Mouse (Mus musculus) myocyte (in vitro differentiated cells): ENCODE measurements around the gene Tnpo3. TPM values are rescaled to one million over a fixed set of nuclear protein-coding genes. Genes with fewer than 3 reads are reported as not detected.

Source experiments
- H3K27me3 ChIP-seq: one replicate; pipeline ENCODE4 v1.6.1; 2011; ENCODE audit not compliant: control insufficient read depth, insufficient read depth, insufficient read length
- H3K36me3 ChIP-seq: one replicate; pipeline ENCODE4 v1.6.1; 2011; ENCODE audit not compliant: control insufficient read depth, insufficient read depth
- H3K4me2 ChIP-seq: one replicate; pipeline ENCODE4 v1.6.1; 2011; ENCODE audit warnings: low read depth, control low read depth
- H3K4me3 ChIP-seq: one replicate; pipeline ENCODE4 v1.5.1; 2011; ENCODE audit warnings: mild to moderate bottlenecking, control low read depth, moderate library complexity
- H3K79me2 ChIP-seq: one replicate; pipeline ENCODE4 v1.6.1; 2011; ENCODE audit not compliant: control insufficient read depth, insufficient read depth
- H3ac ChIP-seq: one replicate; pipeline ENCODE4 v1.6.1; 2011; ENCODE audit not compliant: control insufficient read depth, insufficient read length
- CEBPB ChIP-seq: IDR thresholded peaks from 2 replicates; pipeline ENCODE4 v1.6.1; 2011; ENCODE audit warnings: mild to moderate bottlenecking, moderate library complexity; ENCODE audit not compliant: poor library complexity, insufficient read depth, severe bottlenecking
- E2F4 ChIP-seq: IDR thresholded peaks from one replicate; pipeline ENCODE4 v1.6.1; 2011; ENCODE audit warnings: mild to moderate bottlenecking, control low read depth, moderate library complexity; ENCODE audit not compliant: insufficient read depth
- MAX ChIP-seq: IDR thresholded peaks from one replicate; pipeline ENCODE4 v1.6.1; 2011; ENCODE audit warnings: low read depth, mild to moderate bottlenecking, control low read depth
- MYOD1 ChIP-seq, 3 experiments: IDR thresholded peaks; one replicate each; pipeline ENCODE4 v1.6.1; 2011; ENCODE audit warnings: control low read depth in 2 of 3, low read depth in 2 of 3, mild to moderate bottlenecking in 2 of 3, moderate library complexity in 1 of 3; ENCODE audit not compliant: insufficient read length in 2 of 3, control insufficient read depth in 1 of 3
- MYOG ChIP-seq, 3 experiments: IDR thresholded peaks; one replicate each; pipeline ENCODE4 v1.6.1; 2011; ENCODE audit warnings: control low read depth in 2 of 3, low read depth in 2 of 3, mild to moderate bottlenecking in 2 of 3; ENCODE audit not compliant: insufficient read length in 2 of 3, control insufficient read depth in 1 of 3, insufficient read depth in 1 of 3
- POLR2A ChIP-seq: IDR thresholded peaks from one replicate; pipeline ENCODE4 v1.6.1; 2011; ENCODE audit warnings: low read depth, mild to moderate bottlenecking, control low read depth, moderate library complexity; ENCODE audit not compliant: insufficient read length
- POLR2AphosphoS2 ChIP-seq: IDR thresholded peaks from one replicate; pipeline ENCODE4 v1.6.1; 2011; ENCODE audit warnings: low read depth, control low read depth; ENCODE audit not compliant: insufficient read length
- REST ChIP-seq: IDR thresholded peaks from one replicate; pipeline ENCODE4 v1.6.1; 2011; ENCODE audit warnings: mild to moderate bottlenecking, control low read depth, moderate library complexity; ENCODE audit not compliant: insufficient read depth, insufficient read length
- SRF ChIP-seq: IDR thresholded peaks from one replicate; pipeline ENCODE4 v1.6.1; 2011; ENCODE audit warnings: low read depth; ENCODE audit not compliant: control insufficient read depth, insufficient read length
- TCF12 ChIP-seq: IDR thresholded peaks from one replicate; pipeline ENCODE4 v1.6.1; 2011; ENCODE audit warnings: mild to moderate bottlenecking, control low read depth; ENCODE audit not compliant: poor library complexity, insufficient read depth, severe bottlenecking
- TCF3 ChIP-seq: IDR thresholded peaks from one replicate; pipeline ENCODE4 v1.6.1; 2011; ENCODE audit warnings: low read depth, control low read depth; ENCODE audit not compliant: insufficient read length
- USF1 ChIP-seq: IDR thresholded peaks from one replicate; pipeline ENCODE4 v1.6.1; 2011; ENCODE audit warnings: low read depth, mild to moderate bottlenecking, control low read depth, moderate library complexity
- polyA plus RNA-seq: library from polyadenylated mRNA; unstranded; fragments of >200 nt; fragmentation: generic; extraction: Trizol; gene quantifications from one replicate; pipeline ENCODE4 v1.2.1, GENCODE M21; 2012; ENCODE audit warnings: missing spikeins

Gene Tnpo3
- polyA plus RNA-seq, 1 experiment: 25.6 TPM

DNA sequence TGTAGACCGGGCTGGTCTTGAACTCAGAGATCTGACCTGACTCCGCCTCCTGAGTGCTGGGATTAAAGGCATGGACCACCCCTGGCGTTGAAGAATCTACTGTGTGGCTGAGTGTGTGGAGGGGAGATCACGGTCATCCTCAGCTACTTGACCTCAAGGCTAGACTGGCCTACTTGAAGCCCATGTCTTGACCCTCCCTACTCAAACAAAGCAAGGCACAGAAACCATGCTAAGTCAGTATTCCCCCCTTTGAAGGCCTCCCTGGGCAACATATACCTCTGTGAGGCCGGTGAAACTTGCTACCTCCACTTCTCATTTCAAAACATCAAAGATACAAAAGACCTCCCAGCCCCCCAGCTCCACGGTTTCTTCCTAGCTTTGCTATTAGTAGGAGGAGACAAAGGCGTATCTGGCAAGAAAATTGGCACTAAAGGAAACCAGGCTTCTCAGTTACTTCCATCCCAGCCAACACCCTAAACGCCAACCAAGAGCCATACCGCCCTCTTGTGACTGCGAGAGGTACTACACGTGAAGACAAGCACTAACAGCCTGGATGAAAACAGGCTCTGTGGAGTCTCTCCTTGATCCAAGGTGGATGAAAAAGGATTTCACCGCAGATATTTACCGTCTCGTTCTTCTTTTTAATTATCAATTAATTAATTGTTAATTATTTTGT is 39.9 kb upstream of the Tnpo3 start:
- H3K79me2 ChIP-seq: no peaks in the 10 kb centered on the region
- H3K36me3 ChIP-seq: no peaks in the 10 kb centered on the region
- no peak overlapping the region for H3K4me3 ChIP-seq
- H3K27me3 ChIP-seq: peaks cover 13% of the 10 kb centered on the region
- H3K4me2 ChIP-seq: no peak overlapping the region
- no peak overlapping the region for H3ac ChIP-seq
- TF ChIP-seq E2F4 (no peak), REST (no peak), TCF3 (no peak), CEBPB (no peak), TCF12 (no peak), MYOG (IDR thresholded peaks at IDR 0.05; ENCODE audit: control insufficient read depth in 1 of 3, insufficient read depth in 1 of 3, insufficient read length in 2 of 3, low read depth in 2 of 3) (no peak), MAX (no peak), SRF (no peak), MYOD1 (IDR thresholded peaks at IDR 0.05; ENCODE audit: control insufficient read depth in 1 of 3, insufficient read length in 2 of 3, low read depth in 2 of 3) (no peak), USF1 (no peak), POLR2AphosphoS2 (no peak), POLR2A (no peak)

DNA sequence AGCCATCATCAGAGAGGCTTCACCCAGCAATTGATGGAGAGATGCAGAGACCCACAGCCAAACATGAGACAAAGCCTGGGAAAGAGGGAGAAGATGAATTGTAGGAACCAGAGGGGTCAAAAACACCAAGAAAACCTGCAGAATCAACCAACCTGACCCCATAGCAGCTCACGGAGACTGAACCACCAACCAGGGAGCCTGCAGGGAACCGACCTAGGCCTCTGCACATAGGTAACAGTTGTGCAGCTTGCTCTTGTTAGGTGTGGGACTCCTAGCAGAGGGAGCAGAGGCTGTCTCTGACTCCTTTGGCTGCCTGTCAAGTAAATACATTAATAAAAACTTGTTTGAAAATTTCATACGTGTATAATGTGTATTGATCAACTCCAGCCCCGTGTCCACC is 32.1 kb upstream of the Tnpo3 start:
- no peak for TF ChIP-seq REST
- TF ChIP-seq MYOD1 (IDR thresholded peaks at IDR 0.05; ENCODE audit: control insufficient read depth in 1 of 3, insufficient read length in 2 of 3, low read depth in 2 of 3): no peak
- no peak for TF ChIP-seq CEBPB
- no peak for TF ChIP-seq TCF12
- TF ChIP-seq POLR2A: no peak
- TF ChIP-seq MYOG (IDR thresholded peaks at IDR 0.05; ENCODE audit: control insufficient read depth in 1 of 3, insufficient read depth in 1 of 3, insufficient read length in 2 of 3, low read depth in 2 of 3): no peak
- TF ChIP-seq SRF: no peak
- TF ChIP-seq E2F4: no peak
- no peak for TF ChIP-seq TCF3
- no peak for TF ChIP-seq MAX
- no peak for TF ChIP-seq USF1
- TF ChIP-seq POLR2AphosphoS2: no peak
- Histone ChIP-seq H3K4me2 (no peak overlapping the region), H3K27me3 (peaks cover 17% of the 10 kb centered on the region), H3K4me3 (no peak overlapping the region), H3ac (no peak overlapping the region), H3K79me2 (no peaks in the 10 kb centered on the region), H3K36me3 (no peaks in the 10 kb centered on the region)

DNA sequence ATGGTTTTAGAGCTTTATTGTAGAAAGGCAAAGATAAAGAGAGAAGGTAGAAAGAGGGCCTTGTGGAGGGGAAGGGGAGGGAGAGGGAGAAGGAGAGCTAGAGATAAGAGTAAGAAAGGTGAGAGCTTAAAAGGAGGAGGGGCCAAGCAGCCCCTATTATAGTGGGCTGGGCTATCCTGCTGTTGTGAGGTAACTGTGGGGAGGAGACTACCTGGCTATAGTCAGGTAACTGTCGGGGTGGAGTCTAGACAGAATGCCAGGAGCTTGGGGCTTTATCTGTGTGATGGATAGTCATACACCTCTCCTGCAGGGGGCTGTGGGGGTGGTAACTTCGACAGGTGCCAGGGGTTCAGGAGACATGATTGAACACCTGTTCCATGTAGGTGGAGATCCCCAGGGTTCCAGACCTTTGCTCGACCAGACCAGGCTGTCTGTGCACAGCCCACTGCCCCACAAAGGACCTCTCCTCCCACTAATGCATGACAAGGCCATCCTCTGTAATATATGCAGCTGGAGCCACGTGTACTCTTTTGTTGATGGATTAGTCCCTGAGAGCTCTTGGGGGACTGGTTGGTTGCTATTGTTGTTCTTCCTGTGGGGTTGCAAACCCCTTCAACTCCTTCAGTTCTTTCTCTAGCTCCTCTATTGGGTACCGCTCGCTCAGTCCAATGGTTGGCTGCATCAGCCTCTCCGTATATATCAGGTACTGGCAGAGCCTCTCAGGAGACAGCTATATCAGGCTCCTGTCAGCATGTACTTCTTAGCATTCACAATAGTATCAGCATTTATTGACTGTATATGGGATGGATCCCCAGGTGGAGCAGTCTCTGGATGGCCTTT is 30.1 kb upstream of the Tnpo3 start:
- Histone ChIP-seq H3K4me3 (no peak overlapping the region), H3K27me3 (peaks cover 22% of the 10 kb centered on the region), H3K36me3 (no peaks in the 10 kb centered on the region), H3K4me2 (no peak overlapping the region), H3K79me2 (no peaks in the 10 kb centered on the region), H3ac (no peak overlapping the region)
- no peak for TF ChIP-seq SRF
- no peak for TF ChIP-seq USF1
- TF ChIP-seq REST: no peak
- TF ChIP-seq TCF12: no peak
- TF ChIP-seq POLR2A: no peak
- no peak for TF ChIP-seq MYOG (IDR thresholded peaks at IDR 0.05; ENCODE audit: control insufficient read depth in 1 of 3, insufficient read depth in 1 of 3, insufficient read length in 2 of 3, low read depth in 2 of 3)
- TF ChIP-seq MAX: no peak
- no peak for TF ChIP-seq TCF3
- no peak for TF ChIP-seq CEBPB
- no peak for TF ChIP-seq E2F4
- no peak for TF ChIP-seq POLR2AphosphoS2
- TF ChIP-seq MYOD1 (IDR thresholded peaks at IDR 0.05; ENCODE audit: control insufficient read depth in 1 of 3, insufficient read length in 2 of 3, low read depth in 2 of 3): no peak

DNA sequence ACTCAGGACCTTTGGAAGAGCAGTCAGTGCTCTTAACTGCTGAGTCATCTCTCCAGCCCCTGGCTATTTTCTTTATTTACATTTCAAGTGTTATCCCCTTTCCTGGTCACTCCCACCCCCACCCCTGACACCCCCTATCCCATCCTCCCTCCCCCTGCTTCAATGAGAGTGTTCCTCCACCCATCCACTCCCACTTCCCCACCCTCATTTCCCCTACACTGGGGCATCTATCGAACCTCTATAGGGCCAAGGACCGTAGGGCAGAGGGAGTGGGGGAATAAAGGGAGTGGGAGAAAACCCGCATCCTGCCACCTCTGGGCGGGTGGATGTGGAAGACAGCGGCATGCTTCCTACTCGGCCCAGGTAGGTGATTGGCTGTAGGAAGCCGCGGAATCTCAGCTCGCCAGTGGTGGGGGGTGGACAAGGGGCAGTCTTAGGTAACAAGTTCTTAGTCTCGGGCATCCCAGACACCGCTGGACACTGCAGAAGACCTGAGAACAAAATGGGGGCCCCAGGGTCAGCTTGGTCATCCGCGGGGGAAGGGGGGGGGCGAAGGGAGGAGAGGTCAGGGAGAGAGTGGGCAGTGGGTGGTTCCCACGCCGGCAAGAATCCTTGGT is 29.3 kb upstream of the Tnpo3 start:
- Histone ChIP-seq H3K4me3 (no peak overlapping the region), H3K4me2 (no peak overlapping the region), H3ac (no peak overlapping the region), H3K36me3 (no peaks in the 10 kb centered on the region), H3K79me2 (no peaks in the 10 kb centered on the region), H3K27me3 (peaks cover 22% of the 10 kb centered on the region)
- TF ChIP-seq POLR2AphosphoS2 (no peak), MAX (no peak), SRF (no peak), CEBPB (no peak), POLR2A (no peak), TCF12 (no peak), USF1 (no peak), MYOG (IDR thresholded peaks at IDR 0.05; ENCODE audit: control insufficient read depth in 1 of 3, insufficient read depth in 1 of 3, insufficient read length in 2 of 3, low read depth in 2 of 3) (no peak), MYOD1 (IDR thresholded peaks at IDR 0.05; ENCODE audit: control insufficient read depth in 1 of 3, insufficient read length in 2 of 3, low read depth in 2 of 3) (no peak), REST (no peak), TCF3 (no peak), E2F4 (no peak)
